Mouse (Mus musculus) sigmoid colon, adult 10 weeks (tissue): ENCODE measurements around the gene Dyrk1b. TPM values are rescaled to one million over a fixed set of nuclear protein-coding genes. Genes with fewer than 3 reads are reported as not detected.

Experiments
- polyA plus RNA-seq: library from polyadenylated mRNA; stranded (reverse); fragments of 350-450 nt; fragmentation: Illumina TruSeq; extraction: RNeasy Lipid Tissue Mini Kit (QIAGEN cat#74804); gene quantifications from one replicate; pipeline ENCODE4 v1.2.3, GENCODE M21; 2014; ENCODE audit warnings: low read depth, low replicate concordance

Gene Dyrk1b
- 0.35 TPM for polyA plus RNA-seq

DNA sequence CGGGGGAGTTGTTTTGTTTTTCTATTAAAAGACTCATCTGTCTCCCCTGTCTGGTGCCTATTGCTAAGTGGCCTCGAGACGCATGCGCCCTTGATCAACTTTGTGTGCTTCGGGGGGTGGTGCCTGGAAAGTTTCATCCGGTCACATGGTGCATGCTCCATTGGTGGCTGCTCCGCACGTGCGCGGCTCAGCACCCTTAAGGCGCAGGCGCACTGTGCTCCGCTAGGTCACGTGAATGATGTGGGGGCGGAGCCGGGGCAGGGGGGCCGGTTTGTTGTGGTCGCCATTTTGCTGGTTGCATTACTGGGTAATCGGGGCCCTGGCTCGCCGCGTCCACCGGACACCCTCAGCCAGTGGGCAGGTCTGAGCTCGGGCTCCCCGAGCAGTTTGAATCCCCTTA lies at the start of gene Dyrk1b:
TSS of gene Dyrk1b (plus strand) at position 242 of the 400 bp plus-strand sequence.

DNA sequence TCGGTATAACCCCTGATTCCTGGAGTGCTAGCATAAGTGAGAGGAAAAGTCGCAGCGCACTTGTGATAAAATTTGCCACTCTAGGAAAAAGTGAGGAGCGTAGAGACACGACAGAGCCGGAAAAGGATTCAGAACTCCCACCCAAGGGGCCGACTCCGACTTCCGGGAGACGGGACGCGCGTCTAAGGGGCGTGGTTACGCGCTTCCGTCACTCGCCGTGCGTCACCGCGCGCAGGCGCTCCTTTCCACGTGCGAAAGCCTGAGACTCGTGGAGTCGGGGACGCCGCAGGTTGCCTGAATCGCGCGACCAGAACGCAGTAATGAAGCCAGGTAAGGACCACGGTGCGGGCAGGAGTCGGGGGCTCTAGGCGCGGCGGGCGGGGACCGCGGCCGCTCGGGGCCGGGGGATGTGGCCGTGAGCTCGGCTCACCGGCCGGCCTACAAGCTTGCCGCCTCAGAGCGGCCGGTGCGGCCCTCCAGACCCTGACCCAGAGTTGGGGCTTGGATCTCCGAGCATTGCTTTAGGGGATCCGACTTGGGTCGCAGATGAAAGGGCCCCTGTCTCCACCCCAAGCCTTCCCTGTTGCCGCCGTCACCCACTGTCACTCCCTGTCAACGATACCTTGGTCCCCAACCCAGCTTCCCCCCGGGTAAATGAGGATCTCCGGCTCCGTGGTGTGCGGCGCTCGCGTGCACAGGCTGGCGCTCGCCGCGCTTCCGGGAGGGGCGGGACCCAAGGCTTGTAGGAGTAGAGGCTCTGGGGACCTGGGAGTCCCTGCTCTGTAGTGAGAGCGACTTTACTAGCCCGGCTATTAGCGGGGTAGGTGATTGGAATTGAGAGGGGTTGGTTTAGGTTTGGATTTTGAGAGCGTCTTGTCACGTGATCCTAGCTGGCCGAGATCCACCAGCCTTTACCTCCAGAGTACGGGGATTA lies 9.5 kb upstream of the Dyrk1b start, which contains the start of gene Fbl:
TSS of gene Fbl (plus strand) at position 222 of the 934 bp plus-strand sequence.

Other genes starting within 250 kb of the Dyrk1b start
- 23.5 TPM for gene Zfp780b, start 200.3 kb upstream of the Dyrk1b start, polyA plus RNA-seq
- gene Zfp850, start 165.4 kb upstream of the Dyrk1b start, polyA plus RNA-seq, result 6.7 TPM
- gene Psmc4, start 129.4 kb upstream of the Dyrk1b start, polyA plus RNA-seq, result 20.4 TPM
- gene Fcgbp, start 108.2 kb upstream of the Dyrk1b start, polyA plus RNA-seq, result 68.4 TPM
- not detected for gene 9530053A07Rik, start 50.0 kb upstream of the Dyrk1b start, polyA plus RNA-seq
- 9.5 TPM for gene Fbl, start 9.8 kb upstream of the Dyrk1b start, polyA plus RNA-seq
- 3.2 TPM for gene Eid2, start 88.4 kb downstream of the Dyrk1b start, polyA plus RNA-seq
- gene Eid2b, start 98.3 kb downstream of the Dyrk1b start, polyA plus RNA-seq, result 7.4 TPM
- not detected for gene Selenov, start 111.7 kb downstream of the Dyrk1b start, polyA plus RNA-seq
- gene Dll3, start 122.8 kb downstream of the Dyrk1b start, polyA plus RNA-seq, result not detected
- gene Timm50, start 132.6 kb downstream of the Dyrk1b start, polyA plus RNA-seq, result 5.8 TPM
- gene Supt5, start 159.3 kb downstream of the Dyrk1b start, polyA plus RNA-seq, result 26.6 TPM
- 221 TPM for gene Rps16, start 171.2 kb downstream of the Dyrk1b start, polyA plus RNA-seq
- 2.7 TPM for gene Plekhg2, start 193.1 kb downstream of the Dyrk1b start, polyA plus RNA-seq
- gene Zfp36, start 200.8 kb downstream of the Dyrk1b start, polyA plus RNA-seq, result 46.7 TPM
- gene Med29, start 213.2 kb downstream of the Dyrk1b start, polyA plus RNA-seq, result 1.5 TPM
- gene Paf1, start 213.5 kb downstream of the Dyrk1b start, polyA plus RNA-seq, result 58.5 TPM